Mouse (Mus musculus) midbrain, embryonic 12.5 days (tissue): ENCODE measurements around the gene Gata1. TPM values are rescaled to one million over a fixed set of nuclear protein-coding genes. Genes with fewer than 3 reads are reported as not detected.
"Not testable (repeated sequence)": the region's sequence is repeated elsewhere in the genome, so short reads cannot be mapped to it uniquely, and the experiment has no call there.

Experiments used
- ATAC-seq: fragments of 200-750 bp; cut with Nextera tagmentation; 2 replicates; pipeline ENCODE4 v1.8.0; 2017; ENCODE audit warnings: low read depth, moderate TSS enrichment, moderate library complexity; ENCODE audit not compliant: low FRiP score
- H3K27ac ChIP-seq: fragments of 300-500 bp; sonication (generic); replicated peaks from 2 replicates; pipeline ENCODE4 v1.5.1; 2016; ENCODE audit warnings: mild to moderate bottlenecking
- H3K27me3 ChIP-seq: fragments of 300-500 bp; sonication (generic); 2 replicates; pipeline ENCODE4 v1.6.1; 2016; ENCODE audit warnings: mild to moderate bottlenecking
- H3K36me3 ChIP-seq: fragments of 300-500 bp; sonication (generic); 2 replicates; pipeline ENCODE4 v1.6.1; 2016
- H3K4me1 ChIP-seq: fragments of 300-500 bp; sonication (generic); 2 replicates; pipeline ENCODE4 v1.6.1; 2016
- H3K4me2 ChIP-seq: fragments of 300-500 bp; sonication (generic); replicated peaks from 2 replicates; pipeline ENCODE4 v1.6.1; 2016; ENCODE audit warnings: mild to moderate bottlenecking, moderate library complexity
- H3K4me3 ChIP-seq: fragments of 300-500 bp; sonication (generic); 2 replicates; pipeline ENCODE4 v1.5.1; 2016; ENCODE audit warnings: mild to moderate bottlenecking
- H3K9ac ChIP-seq: fragments of 300-500 bp; sonication (generic); replicated peaks from 2 replicates; pipeline ENCODE4 v1.6.1; 2016; ENCODE audit warnings: mild to moderate bottlenecking, moderate library complexity
- H3K9me3 ChIP-seq: fragments of 300-500 bp; sonication (generic); 2 replicates; pipeline ENCODE4 v1.6.1; 2016; ENCODE audit warnings: mild to moderate bottlenecking
- WGBS: fragments of 180-500 bp; shearing (Covaris S2); methylation state at CpG from one replicate; pipeline ENCODE4 v1.1.7; 2016; 5-methylcytosine and 5-hydroxymethylcytosine counted together
- polyA plus RNA-seq: library from polyadenylated mRNA; unstranded; fragments of >200 nt; fragmentation: Nextera tagmentation; extraction: Ambion mirVana; gene quantifications from 2 replicates; pipeline ENCODE4 v1.2.1, GENCODE M21; 2016

Gene Gata1
- polyA plus RNA-seq, 1 experiment from 2014 or later = 1.5 TPM

DNA sequence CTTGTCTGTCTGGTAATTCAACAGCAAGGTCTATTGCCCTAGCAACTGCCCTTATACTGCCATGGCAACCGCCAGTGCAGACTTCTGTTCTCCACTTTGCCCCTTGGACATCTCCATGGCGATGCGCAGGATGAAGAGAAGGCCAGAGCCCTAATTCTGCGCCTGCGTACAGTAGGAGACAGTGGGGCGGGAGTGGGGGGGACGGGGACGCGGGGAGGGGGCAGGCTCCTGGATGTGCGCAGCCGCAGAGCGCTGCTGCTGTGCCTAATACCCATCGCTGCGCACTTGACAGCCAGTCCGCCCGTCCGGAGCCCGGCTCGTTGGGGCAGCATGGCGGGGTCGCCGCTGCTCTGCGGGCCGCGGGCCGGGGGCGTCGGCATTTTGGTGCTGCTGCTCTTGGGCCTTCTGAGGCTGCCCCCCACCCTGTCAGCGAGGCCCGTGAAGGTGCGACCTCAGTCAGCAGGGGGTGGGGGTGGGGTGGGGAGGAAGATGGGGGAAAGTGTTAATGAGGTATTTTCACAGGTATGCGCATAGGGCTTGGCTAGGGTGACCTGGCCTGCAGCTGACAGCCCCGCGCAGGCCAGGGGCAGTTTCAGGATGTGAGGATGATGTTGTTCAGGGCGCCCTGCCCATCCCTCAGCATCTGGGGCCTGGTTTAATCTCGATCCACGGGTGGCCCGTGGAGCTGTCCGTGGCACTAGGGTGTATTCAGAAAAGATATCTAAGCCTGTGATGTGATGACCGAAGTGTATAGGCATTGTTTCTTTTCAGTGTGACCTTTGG is 58.1 kb downstream of the Gata1 start, which contains the start of gene Pcsk1n:
TSS of gene Pcsk1n (plus strand) at position 222 of the 783 bp plus-strand sequence.
- Histone ChIP-seq H3K4me1 (0 out of 2 replicates have a peak, but pooled peaks cover 2% of the 10 kb centered on the region), H3K36me3 (no peaks in the 10 kb centered on the region), H3K4me3 (peak within 1 kb of the TSS; percentile 46), H3K9ac (peak within 1 kb of the TSS; percentile 56), H3K27me3 (peaks cover 29% of the 10 kb centered on the region), H3K4me2 (peak within 1 kb of the TSS; percentile 57), H3K9me3 (no peaks in the 10 kb centered on the region), H3K27ac (peak within 1 kb of the TSS; percentile 78)
- 18% methylated on average over 39 of the region's 40 CpGs for WGBS
- peak; percentile 90 for ATAC-seq

DNA sequence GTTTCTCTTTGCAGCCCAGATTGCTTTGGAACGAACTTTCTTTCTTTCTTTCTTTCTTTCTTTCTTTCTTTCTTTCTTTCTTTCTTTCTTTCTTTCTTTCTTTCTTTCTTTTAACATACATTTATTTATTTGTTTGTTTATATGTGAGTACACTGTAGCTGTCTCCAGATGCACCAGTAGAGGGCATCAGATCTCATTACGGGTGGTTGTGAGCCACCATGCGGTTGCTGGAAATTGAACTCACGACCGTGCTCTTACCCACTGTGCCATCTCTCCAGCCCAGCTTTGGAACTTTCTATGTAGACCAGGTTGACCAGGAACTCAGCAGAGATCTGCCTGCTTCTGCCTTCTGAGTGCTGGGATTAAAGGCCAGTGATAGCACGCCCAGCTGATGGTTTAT is 59.9 kb downstream of the Gata1 start:
- whole genome bisulfite sequencing = 72% methylated on average over 6 of the region's 6 CpGs
- not testable (repeated sequence) for H3K9me3 ChIP-seq, H3K36me3 ChIP-seq, H3K4me2 ChIP-seq, H3K4me3 ChIP-seq, ATAC-seq, H3K27ac ChIP-seq, H3K9ac ChIP-seq, H3K4me1 ChIP-seq
- peaks cover 13% of the 10 kb centered on the region for H3K27me3 ChIP-seq

DNA sequence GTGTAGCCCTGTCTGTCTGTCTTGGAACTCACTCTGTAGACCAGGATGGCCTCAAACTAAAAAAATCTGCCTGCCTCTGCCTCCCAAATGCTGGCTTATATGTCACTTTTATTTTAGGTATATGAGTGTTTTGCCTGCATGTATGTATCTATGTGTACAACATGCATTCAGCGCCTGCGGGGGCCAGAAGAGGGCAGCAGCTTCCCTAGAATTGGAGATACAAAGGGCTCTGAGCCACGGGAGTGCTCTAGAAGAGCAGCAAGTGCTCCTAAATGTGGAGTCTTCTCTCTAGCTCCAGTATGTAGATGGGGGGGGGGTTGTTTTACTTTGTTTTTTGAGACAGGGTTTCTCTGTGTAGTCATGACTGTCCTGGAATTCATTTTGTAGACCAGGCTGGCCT is 62.2 kb downstream of the Gata1 start:
- H3K4me3 ChIP-seq, H3K27ac ChIP-seq, H3K4me2 ChIP-seq, H3K27me3 ChIP-seq, H3K9me3 ChIP-seq, H3K9ac ChIP-seq, H3K36me3 ChIP-seq, H3K4me1 ChIP-seq, ATAC-seq: not testable (repeated sequence)
- WGBS = 19% methylated on average over 3 of the region's 3 CpGs

DNA sequence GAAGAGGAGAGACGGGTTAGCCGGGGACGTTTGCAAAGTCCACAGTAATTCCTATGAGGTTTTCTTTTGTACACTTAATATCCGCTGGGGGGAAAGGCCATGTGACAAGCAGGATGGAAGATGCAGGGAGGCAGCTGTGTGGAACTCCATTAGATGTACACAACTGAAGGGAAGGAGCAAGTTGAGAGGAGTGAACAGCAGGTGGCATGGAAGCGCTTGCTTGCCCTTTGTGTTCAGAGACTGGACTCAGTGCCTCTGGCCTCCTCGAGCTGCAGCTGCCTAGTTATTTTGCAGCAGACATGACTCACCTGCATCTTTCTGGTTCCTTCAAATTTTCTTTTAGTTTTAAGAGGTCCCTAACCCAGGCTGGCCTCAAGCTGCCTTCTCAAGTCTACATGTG is 67.4 kb downstream of the Gata1 start:
- H3K4me2 ChIP-seq = no peak overlapping the region
- no peaks in the 10 kb centered on the region for H3K9me3 ChIP-seq
- no peak for ATAC-seq
- H3K4me3 ChIP-seq = no peak overlapping the region
- H3K27me3 ChIP-seq = no peaks in the 10 kb centered on the region
- no peak overlapping the region for H3K9ac ChIP-seq
- no peaks in the 10 kb centered on the region for H3K4me1 ChIP-seq
- no peak overlapping the region for H3K27ac ChIP-seq
- WGBS = 45% methylated on average over 6 of the region's 6 CpGs
- peaks cover 11% of the 10 kb centered on the region for H3K36me3 ChIP-seq

Other genes starting within 250 kb of the Gata1 start
- gene Praf2, start 249.6 kb downstream of the Gata1 start, polyA plus RNA-seq = 88.8 and 89.2 TPM in 2 replicates
- 27.5 and 34.1 TPM in 2 replicates for gene Ccdc120, start 227.2 kb downstream of the Gata1 start, polyA plus RNA-seq
- gene Tfe3, start 215.5 kb downstream of the Gata1 start, polyA plus RNA-seq = 37.6 and 39.1 TPM in 2 replicates
- 78.3 and 80.8 TPM in 2 replicates for gene Gripap1, start 188.3 kb downstream of the Gata1 start, polyA plus RNA-seq
- gene Kcnd1, start 155.8 kb downstream of the Gata1 start, polyA plus RNA-seq = 0.96 and 1.5 TPM in 2 replicates
- gene Otud5, start 136.7 kb downstream of the Gata1 start, polyA plus RNA-seq = 63.2 and 68.3 TPM in 2 replicates
- gene Pim2, start 99.8 kb downstream of the Gata1 start, polyA plus RNA-seq = 19.2 and 19.7 TPM in 2 replicates
- 31.0 and 31.4 TPM in 2 replicates for gene Slc35a2, start 94.0 kb downstream of the Gata1 start, polyA plus RNA-seq
- gene Pqbp1, start 78.8 kb downstream of the Gata1 start, polyA plus RNA-seq = 177 and 180 TPM in 2 replicates
- gene Timm17b, start 78.7 kb downstream of the Gata1 start, polyA plus RNA-seq = 156 and 160 TPM in 2 replicates
- gene Gm10491, start 70.2 kb downstream of the Gata1 start, polyA plus RNA-seq = not detected in 2 replicates
- gene Gm10490, start 68.5 kb downstream of the Gata1 start, polyA plus RNA-seq = not detected in 2 replicates
- gene Pcsk1n, start 58.2 kb downstream of the Gata1 start, polyA plus RNA-seq = 77.5 and 87.2 TPM in 2 replicates
- gene Eras, start 49.5 kb downstream of the Gata1 start, polyA plus RNA-seq = not detected in 2 replicates
- gene Hdac6, start 30.2 kb downstream of the Gata1 start, polyA plus RNA-seq = 80.1 and 87.9 TPM in 2 replicates
- gene Glod5, start 40.4 kb upstream of the Gata1 start, polyA plus RNA-seq = not detected in 2 replicates
- gene Suv39h1, start 96.7 kb upstream of the Gata1 start, polyA plus RNA-seq = 68.5 and 70.3 TPM in 2 replicates
- gene Was, start 112.4 kb upstream of the Gata1 start, polyA plus RNA-seq = 0.22 and 0.26 TPM in 2 replicates
- 39.5 and 44.6 TPM in 2 replicates for gene Wdr13, start 154.8 kb upstream of the Gata1 start, polyA plus RNA-seq
- 397 and 431 TPM in 2 replicates for gene Rbm3, start 167.8 kb upstream of the Gata1 start, polyA plus RNA-seq
- 12.7 and 13.2 TPM in 2 replicates for gene Tbc1d25, start 198.1 kb upstream of the Gata1 start, polyA plus RNA-seq
- gene Ebp, start 215.4 kb upstream of the Gata1 start, polyA plus RNA-seq = 26.3 and 32.6 TPM in 2 replicates
- gene Porcn, start 228.5 kb upstream of the Gata1 start, polyA plus RNA-seq = 23.2 and 25.0 TPM in 2 replicates